Mouse (Mus musculus) lung, adult 2 months (tissue): ENCODE results near the gene Jaml.

ENCODE experiments used
- CTCF ChIP-seq: fragments of 200-500 bp; IDR thresholded peaks from 2 replicates; pipeline ENCODE4 v1.5.1; 2011; ENCODE audit warnings: mild to moderate bottlenecking, low read length, control low read depth; ENCODE audit not compliant: insufficient read depth
- POLR2A ChIP-seq: fragments of 200-500 bp; IDR thresholded peaks from 2 replicates; pipeline ENCODE4 v1.6.1; 2011; ENCODE audit warnings: low read depth, mild to moderate bottlenecking, control low read depth, low read length, borderline replicate concordance; ENCODE audit errors: extremely low read depth

GRCm38 (mm10) chr9:45122209-45122761 is 43.3 kb downstream of the Jaml start:
- TF ChIP-seq POLR2A = no peak
- TF ChIP-seq CTCF = no peak
